Mouse (Mus musculus): ENCODE measurements around the gene Tnr. TPM values are rescaled to one million over a fixed set of nuclear protein-coding genes. Genes with fewer than 3 reads are reported as not detected.

Gene Tnr
- polyA plus RNA-seq (2016; fragmentation: Nextera tagmentation; extraction: Ambion mirVana) = not detected in 2 replicates

- H3K9me3 ChIP-seq (replicated peaks) = no peaks in the 10 kb centered on the region
- 3% methylated on average over 8 of the region's 8 CpGs for WGBS
Measured at GRCm38 (mm10) chr1:159523578-159523977, at the start of gene Tnr. Gene Tnr, plus strand, starts transcription at chr1:159523769.

GRCm38 (mm10) chr1:159489853-159490435 is 33.6 kb upstream of the Tnr start:
- WGBS = 84% methylated on average over 4 of the region's 4 CpGs
- H3K4me1 ChIP-seq = no peaks in the 10 kb centered on the region
- DNase-seq (ENCODE audit: low spot score) = no peak
- H3K4me3 ChIP-seq = no peak overlapping the region
- no peaks in the 10 kb centered on the region for H3K36me3 ChIP-seq
- H3K27ac ChIP-seq = no peak overlapping the region
- no peaks in the 10 kb centered on the region for H3K27me3 ChIP-seq (ENCODE audit: low read depth, poor library complexity, severe bottlenecking)
- H3K9me3 ChIP-seq (replicated peaks) = no peaks in the 10 kb centered on the region

More at GRCm38 (mm10) chr1:159523578-159523977, at the start of gene Tnr:
- peak; percentile 33 for DNase-seq (ENCODE audit: low spot score)
- Histone ChIP-seq H3K27me3 (ENCODE audit: low read depth, poor library complexity, severe bottlenecking) (no peaks in the 10 kb centered on the region), H3K36me3 (no peaks in the 10 kb centered on the region), H3K27ac (no peak within 1 kb of the TSS), H3K4me3 (no peak within 1 kb of the TSS), H3K4me1 (0 out of 2 replicates have a peak, but pooled peaks cover 3% of the 10 kb centered on the region)

GRCm38 (mm10) chr1:159492536-159492935 is 31.0 kb upstream of the Tnr start:
- Histone ChIP-seq H3K9me3 (replicated peaks) (no peaks in the 10 kb centered on the region), H3K27ac (no peak overlapping the region), H3K27me3 (ENCODE audit: low read depth, poor library complexity, severe bottlenecking) (no peaks in the 10 kb centered on the region), H3K4me3 (no peak overlapping the region), H3K36me3 (no peaks in the 10 kb centered on the region), H3K4me1 (no peaks in the 10 kb centered on the region)
- 91% methylated on average over 4 of the region's 4 CpGs for WGBS
- DNase-seq (ENCODE audit: low spot score) = no peak

- Histone ChIP-seq H3K27ac (no peak overlapping the region), H3K4me3 (no peak overlapping the region), H3K36me3 (no peaks in the 10 kb centered on the region), H3K27me3 (ENCODE audit: low read depth, poor library complexity, severe bottlenecking) (no peaks in the 10 kb centered on the region), H3K9me3 (replicated peaks) (no peaks in the 10 kb centered on the region), H3K4me1 (no peaks in the 10 kb centered on the region)
- WGBS = 77% methylated on average over 5 of the region's 5 CpGs
- DNase-seq (ENCODE audit: low spot score) = no peak
Measured at GRCm38 (mm10) chr1:159493720-159494499, 29.7 kb upstream of the Tnr start.

GRCm38 (mm10) chr1:159498236-159498635 is 25.3 kb upstream of the Tnr start:
- no peaks in the 10 kb centered on the region for H3K9me3 ChIP-seq (replicated peaks)
- no peak overlapping the region for H3K4me3 ChIP-seq
- H3K27ac ChIP-seq = no peak overlapping the region
- no peak for DNase-seq (ENCODE audit: low spot score)
- H3K4me1 ChIP-seq = no peaks in the 10 kb centered on the region
- H3K27me3 ChIP-seq (ENCODE audit: low read depth, poor library complexity, severe bottlenecking) = no peaks in the 10 kb centered on the region
- 93% methylated on average over 2 of the region's 2 CpGs for WGBS
- H3K36me3 ChIP-seq = no peaks in the 10 kb centered on the region

- Histone ChIP-seq H3K4me3 (no peak overlapping the region), H3K27ac (no peak overlapping the region), H3K27me3 (ENCODE audit: low read depth, poor library complexity, severe bottlenecking) (no peaks in the 10 kb centered on the region), H3K9me3 (replicated peaks) (no peaks in the 10 kb centered on the region), H3K36me3 (no peaks in the 10 kb centered on the region), H3K4me1 (no peaks in the 10 kb centered on the region)
- DNase-seq (ENCODE audit: low spot score) = no peak
- 89% methylated on average over 4 of the region's 4 CpGs for WGBS
Measured at GRCm38 (mm10) chr1:159499806-159500460, 23.6 kb upstream of the Tnr start.

- Histone ChIP-seq H3K27ac (no peak overlapping the region), H3K4me1 (no peaks in the 10 kb centered on the region), H3K36me3 (no peaks in the 10 kb centered on the region), H3K9me3 (replicated peaks) (no peaks in the 10 kb centered on the region), H3K27me3 (ENCODE audit: low read depth, poor library complexity, severe bottlenecking) (no peaks in the 10 kb centered on the region), H3K4me3 (no peak overlapping the region)
- 97% methylated on average over 4 of the region's 4 CpGs for WGBS
- DNase-seq (ENCODE audit: low spot score) = no peak
Measured at GRCm38 (mm10) chr1:159501911-159502310, 21.7 kb upstream of the Tnr start.

- no peaks in the 10 kb centered on the region for H3K9me3 ChIP-seq (replicated peaks)
- H3K27ac ChIP-seq = no peak overlapping the region
- WGBS = 81% methylated on average over 3 of the region's 3 CpGs
- no peaks in the 10 kb centered on the region for H3K4me1 ChIP-seq
- no peak overlapping the region for H3K4me3 ChIP-seq
- DNase-seq (ENCODE audit: low spot score) = no peak
- H3K36me3 ChIP-seq = no peaks in the 10 kb centered on the region
- H3K27me3 ChIP-seq (ENCODE audit: low read depth, poor library complexity, severe bottlenecking) = no peaks in the 10 kb centered on the region
Measured at GRCm38 (mm10) chr1:159510667-159511066, 12.9 kb upstream of the Tnr start.

GRCm38 (mm10) chr1:159517647-159518046 is 5.9 kb upstream of the Tnr start:
- DNase-seq (ENCODE audit: low spot score) = no peak
- no peak overlapping the region for H3K27ac ChIP-seq
- no peaks in the 10 kb centered on the region for H3K36me3 ChIP-seq
- 44% methylated on average over 4 of the region's 4 CpGs for WGBS
- no peaks in the 10 kb centered on the region for H3K27me3 ChIP-seq (ENCODE audit: low read depth, poor library complexity, severe bottlenecking)
- H3K9me3 ChIP-seq (replicated peaks) = no peaks in the 10 kb centered on the region
- no peaks in the 10 kb centered on the region for H3K4me1 ChIP-seq
- no peak overlapping the region for H3K4me3 ChIP-seq

- no peak overlapping the region for H3K27ac ChIP-seq
- WGBS = 75% methylated on average over 1 of the region's 1 CpGs
- no peaks in the 10 kb centered on the region for H3K27me3 ChIP-seq (ENCODE audit: low read depth, poor library complexity, severe bottlenecking)
- H3K9me3 ChIP-seq (replicated peaks) = no peaks in the 10 kb centered on the region
- H3K36me3 ChIP-seq = no peaks in the 10 kb centered on the region
- no peak overlapping the region for H3K4me3 ChIP-seq
- H3K4me1 ChIP-seq = 0 out of 2 replicates have a peak, but pooled peaks cover under 1% of the 10 kb centered on the region
- no peak for DNase-seq (ENCODE audit: low spot score)
Measured at GRCm38 (mm10) chr1:159519206-159519605, 4.4 kb upstream of the Tnr start.

GRCm38 (mm10) chr1:159523069-159523468 is 500 bp upstream of the Tnr start:
- Histone ChIP-seq H3K36me3 (no peaks in the 10 kb centered on the region), H3K4me1 (0 out of 2 replicates have a peak, but pooled peaks cover 3% of the 10 kb centered on the region), H3K27me3 (ENCODE audit: low read depth, poor library complexity, severe bottlenecking) (no peaks in the 10 kb centered on the region), H3K27ac (no peak overlapping the region), H3K4me3 (no peak overlapping the region), H3K9me3 (replicated peaks) (no peaks in the 10 kb centered on the region)
- WGBS = 88% methylated on average over 2 of the region's 2 CpGs
- no peak for DNase-seq (ENCODE audit: low spot score)

GRCm38 (mm10) chr1:159524051-159524549 is 531 bp downstream of the Tnr start:
- H3K27me3 ChIP-seq (ENCODE audit: low read depth, poor library complexity, severe bottlenecking) = no peaks in the 10 kb centered on the region
- no peak overlapping the region for H3K27ac ChIP-seq
- H3K36me3 ChIP-seq = no peaks in the 10 kb centered on the region
- no peak overlapping the region for H3K4me3 ChIP-seq
- WGBS = under 1% methylated on average over 18 of the region's 18 CpGs
- DNase-seq (ENCODE audit: low spot score) = peak; percentile 86
- H3K4me1 ChIP-seq = 0 out of 2 replicates have a peak, but pooled peaks cover 3% of the 10 kb centered on the region
- no peaks in the 10 kb centered on the region for H3K9me3 ChIP-seq (replicated peaks)
